Mouse (Mus musculus) bone marrow macrophage, adult 2 months (primary cell): Measurements from ENCODE around the gene Kmt2d. TPM values are rescaled to one million over a fixed set of nuclear protein-coding genes. Genes with fewer than 3 reads are reported as not detected.

Experiments
- H3K27ac ChIP-seq: 2 replicates; pipeline ENCODE4 v1.5.1; 2012; ENCODE audit warnings: low read depth, low read length; ENCODE audit not compliant: insufficient read depth
- H3K4me1 ChIP-seq: 2 replicates; pipeline ENCODE4 v1.6.1; 2012; ENCODE audit warnings: low read length; ENCODE audit not compliant: control insufficient read depth, insufficient read depth
- H3K4me3 ChIP-seq: 2 replicates; pipeline ENCODE4 v1.5.1; 2012; ENCODE audit warnings: mild to moderate bottlenecking, low read length, moderate library complexity; ENCODE audit not compliant: insufficient read depth
- CTCF ChIP-seq: IDR thresholded peaks from 2 replicates; pipeline ENCODE4 v1.5.1; 2012; ENCODE audit warnings: low read depth, mild to moderate bottlenecking, low read length, moderate library complexity
- POLR2A ChIP-seq: IDR thresholded peaks from 2 replicates; pipeline ENCODE4 v1.6.1; 2012; ENCODE audit warnings: mild to moderate bottlenecking, low read depth, low read length, borderline replicate concordance
- polyA plus RNA-seq: library from polyadenylated mRNA; stranded (reverse); fragments of >200 nt; gene quantifications from 2 replicates; pipeline ENCODE4 v1.2.4, GENCODE M21; 2012; ENCODE audit not compliant: missing spikeins, insufficient read depth, insufficient read length

The Kmt2d gene
- polyA plus RNA-seq, 1 experiment, result 69.1 TPM

DNA sequence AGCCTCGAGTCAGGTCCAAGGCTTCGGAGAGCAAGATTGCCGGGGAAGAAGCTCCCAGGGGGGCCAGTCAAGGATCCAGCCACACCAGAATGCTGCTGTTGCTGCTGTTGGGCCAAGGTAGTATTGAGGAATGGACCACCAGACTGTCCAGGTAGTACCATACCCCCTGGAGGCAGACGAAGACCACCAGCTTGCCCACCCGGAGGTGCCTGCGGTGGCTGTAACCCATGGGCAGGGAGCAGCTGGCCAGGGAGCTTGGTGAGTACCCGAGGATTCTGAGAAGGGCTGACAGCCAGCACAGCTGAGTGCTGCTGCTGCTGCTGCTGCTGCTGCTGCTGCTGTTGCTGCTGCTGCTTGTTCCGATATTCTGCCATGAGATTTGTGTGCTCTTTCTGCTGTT is 24.9 kb downstream of the Kmt2d start:
- H3K4me3 ChIP-seq, result no peak overlapping the region

DNA sequence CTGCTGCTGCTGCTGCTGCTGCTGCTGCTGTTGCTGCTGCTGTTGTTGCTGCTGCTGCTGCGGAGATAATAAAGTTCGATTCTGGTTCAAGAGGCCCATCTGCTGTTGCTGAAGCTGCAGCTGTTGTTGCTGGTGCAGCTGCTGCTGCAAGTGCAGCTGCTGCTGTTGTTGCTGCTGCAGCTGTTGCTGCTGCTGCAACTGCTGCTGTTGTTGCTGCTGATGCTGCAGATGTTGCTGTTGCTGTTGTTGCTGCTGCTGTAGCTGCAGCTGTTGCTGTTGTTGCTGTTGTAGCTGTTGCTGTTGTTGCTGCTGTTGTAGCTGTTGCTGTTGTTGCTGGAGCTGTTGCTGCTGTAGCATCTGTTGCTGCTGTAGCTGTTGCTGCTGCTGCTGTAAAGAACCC is 25.9 kb downstream of the Kmt2d start:
- H3K4me3 ChIP-seq, result no peak overlapping the region
- TF ChIP-seq POLR2A, result no peak
- no peak for TF ChIP-seq CTCF
- no peaks in the 10 kb centered on the region for H3K4me1 ChIP-seq
- H3K27ac ChIP-seq, result no peak overlapping the region

More for the DNA sequence above, 24.9 kb downstream of the Kmt2d start:
- no peak overlapping the region for H3K27ac ChIP-seq
- H3K4me1 ChIP-seq, result no peaks in the 10 kb centered on the region
- no peak for TF ChIP-seq POLR2A
- TF ChIP-seq CTCF, result no peak

DNA sequence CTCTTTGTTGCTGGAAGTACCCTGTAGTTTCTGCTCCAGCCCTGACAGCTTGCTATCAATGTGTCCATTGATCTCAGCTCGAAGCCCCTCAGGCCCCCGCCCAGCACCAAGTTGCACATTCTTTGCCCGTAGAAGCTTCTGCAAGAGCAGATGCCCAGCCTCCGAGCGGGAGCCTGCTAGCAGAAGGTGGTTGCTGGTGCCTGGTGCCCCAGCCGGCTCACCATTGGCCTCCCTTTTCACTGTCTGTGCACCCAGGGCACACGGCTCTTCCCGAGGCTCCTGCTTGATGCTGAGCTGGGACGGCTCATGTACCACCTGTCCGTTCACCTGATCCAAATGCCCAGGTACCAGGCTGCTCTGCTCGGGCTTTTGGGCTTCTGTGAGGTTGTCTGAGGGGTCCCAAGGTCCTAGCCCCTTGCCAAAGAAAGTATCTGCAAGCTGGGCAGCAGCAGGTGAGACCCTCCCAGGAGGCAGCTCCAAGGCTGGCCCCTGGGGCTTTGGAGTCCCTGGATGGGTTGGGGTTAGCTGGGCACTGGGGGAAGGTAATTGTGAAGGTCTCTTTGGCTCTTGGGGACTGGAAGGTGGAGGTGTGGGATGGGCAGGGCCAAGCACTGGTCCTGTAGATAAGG is 27.3 kb downstream of the Kmt2d start:
- Histone ChIP-seq H3K4me1 (no peaks in the 10 kb centered on the region), H3K4me3 (no peak overlapping the region), H3K27ac (no peak overlapping the region)
- TF ChIP-seq POLR2A, result no peak
- no peak for TF ChIP-seq CTCF

GRCm38 (mm10) chr15:98839671-98840585 is 31.1 kb downstream of the Kmt2d start:
- no peak overlapping the region for H3K27ac ChIP-seq
- no peaks in the 10 kb centered on the region for H3K4me1 ChIP-seq
- H3K4me3 ChIP-seq, result no peak overlapping the region
- no peak for TF ChIP-seq CTCF
- TF ChIP-seq POLR2A, result no peak

DNA sequence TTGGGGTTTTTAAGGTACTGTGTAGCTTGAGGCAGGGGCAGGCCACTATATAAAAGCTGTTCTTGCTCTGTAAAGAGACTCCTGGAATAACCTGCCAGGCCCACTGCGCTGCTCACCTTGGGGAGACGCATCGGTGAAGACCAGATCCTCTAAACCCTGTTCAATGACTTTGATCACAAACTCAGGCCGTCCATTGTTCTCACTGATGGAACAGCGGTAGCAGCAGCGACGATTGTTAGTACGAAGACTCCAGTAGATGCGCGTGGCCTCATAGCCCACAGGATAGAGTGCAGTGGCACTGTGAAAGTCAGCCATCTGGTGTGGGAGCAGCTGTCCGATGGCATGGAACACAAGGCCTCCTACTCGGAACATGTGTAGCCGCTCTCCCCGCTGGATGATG is 31.8 kb downstream of the Kmt2d start:
- Histone ChIP-seq H3K27ac (no peak overlapping the region), H3K4me1 (no peaks in the 10 kb centered on the region), H3K4me3 (no peak overlapping the region)
- no peak for TF ChIP-seq CTCF
- TF ChIP-seq POLR2A, result no peak

DNA sequence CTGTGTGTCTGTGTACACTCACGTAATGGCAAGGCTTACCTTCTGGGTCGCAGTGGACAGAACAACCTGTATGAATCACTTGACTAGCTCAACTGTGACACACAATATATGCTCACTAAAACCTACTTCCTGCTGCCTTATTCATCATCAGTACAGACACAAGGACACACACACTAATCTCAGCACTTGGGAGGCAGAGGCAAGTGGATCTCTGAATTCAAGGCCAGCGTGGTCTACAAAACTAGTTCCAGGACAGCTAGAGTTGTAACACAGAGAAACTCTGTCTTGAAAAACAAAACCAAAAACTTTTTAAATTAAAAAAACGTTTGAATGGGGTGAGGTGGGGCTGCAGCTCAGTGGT is 33.3 kb downstream of the Kmt2d start:
- H3K4me1 ChIP-seq, result no peaks in the 10 kb centered on the region; the same call in 1 of the 2 replicates
- no peak overlapping the region for H3K27ac ChIP-seq
- no peak overlapping the region for H3K4me3 ChIP-seq
- TF ChIP-seq CTCF (no peak), POLR2A (no peak)

DNA sequence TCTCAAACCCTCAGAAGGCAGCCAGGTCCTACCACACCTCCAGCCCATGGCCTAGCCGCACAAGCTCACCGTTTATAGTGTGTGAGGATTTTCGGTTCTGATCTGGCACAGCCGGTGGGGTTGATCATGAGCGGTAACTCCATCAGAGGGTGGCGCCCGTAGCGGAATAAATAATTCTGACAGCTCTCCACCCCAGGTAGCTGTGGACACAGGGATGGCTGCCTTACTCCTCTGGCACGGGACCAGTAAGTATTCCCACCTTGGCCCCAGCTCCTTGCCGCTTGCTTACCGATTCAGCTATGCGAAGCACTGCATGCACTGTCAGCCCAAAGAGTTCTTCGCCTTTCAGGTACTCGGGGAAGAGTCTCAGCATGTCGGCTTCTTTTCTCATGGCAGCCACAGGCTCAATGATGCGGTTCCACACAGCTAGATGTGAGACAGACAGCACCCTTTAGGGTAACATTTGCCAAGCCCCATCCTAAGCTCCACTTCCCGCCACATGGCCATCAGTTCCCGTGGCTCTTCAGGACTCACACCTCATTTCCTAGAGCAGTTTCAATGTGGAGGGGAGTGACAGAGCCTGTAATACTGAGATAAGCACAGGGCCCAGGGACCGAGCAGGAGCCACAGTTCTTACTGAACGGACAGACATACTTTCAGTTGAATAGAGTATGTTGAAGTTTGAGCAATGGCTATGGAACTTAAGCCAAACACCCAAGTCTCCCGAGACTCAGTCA is 33.8 kb downstream of the Kmt2d start:
- Histone ChIP-seq H3K4me1 (peaks cover 4% of the 10 kb centered on the region; the same call in 1 of the 2 replicates), H3K27ac (no peak overlapping the region), H3K4me3 (no peak overlapping the region)
- TF ChIP-seq POLR2A (no peak), CTCF (no peak)

DNA sequence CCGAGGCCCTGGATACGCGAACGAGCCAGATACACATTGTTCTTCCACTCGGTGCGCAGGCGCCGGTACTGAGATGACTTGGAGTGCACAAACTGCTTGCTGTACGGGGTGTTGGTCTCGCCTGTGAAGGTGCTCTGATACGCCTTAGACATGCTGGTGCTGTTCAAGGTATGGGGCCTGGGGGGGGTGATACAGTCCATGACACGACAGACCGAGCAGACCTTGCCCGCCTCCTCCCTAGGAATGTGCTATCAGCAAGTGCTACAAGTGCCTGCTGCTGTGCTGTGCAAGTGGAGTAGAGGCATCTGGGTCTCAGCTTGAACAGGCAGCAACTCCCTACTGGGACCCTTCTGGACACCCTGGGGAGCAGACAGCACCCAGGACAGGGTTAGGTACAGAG is 35.7 kb downstream of the Kmt2d start:
- H3K4me3 ChIP-seq, result no peak overlapping the region
- H3K4me1 ChIP-seq, result peaks cover 6% of the 10 kb centered on the region; the same call in 1 of the 2 replicates
- no peak overlapping the region for H3K27ac ChIP-seq
- TF ChIP-seq POLR2A, result no peak
- no peak for TF ChIP-seq CTCF

- Histone ChIP-seq H3K4me3 (no peak overlapping the region), H3K27ac (no peak overlapping the region), H3K4me1 (peaks cover 14% of the 10 kb centered on the region; the same call in 1 of the 2 replicates)
- TF ChIP-seq CTCF (no peak), POLR2A (no peak)
These were observed 36.9 kb downstream of the Kmt2d start for GRCm38 (mm10) chr15:98834059-98834458.
